Mouse (Mus musculus) large intestine, adult 2 months (tissue): ENCODE measurements around the gene Elf2. TPM values are rescaled to one million over a fixed set of nuclear protein-coding genes. Genes with fewer than 3 reads are reported as not detected.
"Not testable (repeated sequence)": the region's sequence is repeated elsewhere in the genome, so short reads cannot be mapped to it uniquely, and the experiment has no call there.

Source experiments
- DNase-seq: peaks from one replicate; pipeline ENCODE4 v3.0.0-alpha.2; 2012; ENCODE audit warnings: low read depth, low spot score
- WGBS: fragments of 180-500 bp; shearing (Covaris S2); methylation state at CpG from one replicate; pipeline ENCODE4 v1.1.7; 2018; 5-methylcytosine and 5-hydroxymethylcytosine counted together
- polyA plus RNA-seq: library from polyadenylated mRNA; depleted of rRNA; stranded (reverse); fragments of >200 nt; gene quantifications from 2 replicates; pipeline ENCODE4 v1.2.3, GENCODE M21; 2012

Gene Elf2
- polyA plus RNA-seq, 1 experiment: 19.9 TPM

GRCm38 (mm10) chr3:51361066-51361465 lies 20.6 kb upstream of the Elf2 start:
- WGBS: 38% methylated on average over 9 of the region's 9 CpGs
- DNase-seq: no peak

- DNase-seq: no peak
- 70% methylated on average over 14 of the region's 14 CpGs for WGBS
Measured at GRCm38 (mm10) chr3:51359558-51360307, 19.3 kb upstream of the Elf2 start.

- WGBS: 2% methylated on average over 50 of the region's 50 CpGs
- DNase-seq: no peak
Measured at GRCm38 (mm10) chr3:51358660-51359557, 18.4 kb upstream of the Elf2 start.

- 3% methylated on average over 15 of the region's 15 CpGs for WGBS
- no peak for DNase-seq
Measured at GRCm38 (mm10) chr3:51358181-51358580, 17.7 kb upstream of the Elf2 start.

- 26% methylated on average over 14 of the region's 14 CpGs for WGBS
- no peak for DNase-seq
Measured at GRCm38 (mm10) chr3:51357624-51358023, 17.2 kb upstream of the Elf2 start.

GRCm38 (mm10) chr3:51357078-51357477 lies 16.6 kb upstream of the Elf2 start:
- no peak for DNase-seq
- WGBS: 25% methylated on average over 5 of the region's 5 CpGs

- DNase-seq: not testable (repeated sequence)
- WGBS: 89% methylated on average over 6 of the region's 6 CpGs
Measured at GRCm38 (mm10) chr3:51354956-51355355, 14.5 kb upstream of the Elf2 start.

- DNase-seq: no peak
- 69% methylated on average over 3 of the region's 3 CpGs for WGBS
Measured at GRCm38 (mm10) chr3:51354034-51354427, 13.6 kb upstream of the Elf2 start.

- no peak for DNase-seq
- 73% methylated on average over 4 of the region's 4 CpGs for WGBS
Measured at GRCm38 (mm10) chr3:51353325-51354033, 13.0 kb upstream of the Elf2 start.

GRCm38 (mm10) chr3:51350806-51351205 lies 10.3 kb upstream of the Elf2 start:
- WGBS: 72% methylated on average over 3 of the region's 3 CpGs
- DNase-seq: no peak

GRCm38 (mm10) chr3:51348646-51349238 lies 8.3 kb upstream of the Elf2 start:
- WGBS: 77% methylated on average over 3 of the region's 3 CpGs
- no peak for DNase-seq

GRCm38 (mm10) chr3:51345017-51345416 lies 4.6 kb upstream of the Elf2 start:
- WGBS: 94% methylated on average over 2 of the region's 2 CpGs
- not testable (repeated sequence) for DNase-seq

GRCm38 (mm10) chr3:51344182-51344581 lies 3.7 kb upstream of the Elf2 start:
- not testable (repeated sequence) for DNase-seq
- WGBS: 97% methylated on average over 6 of the region's 6 CpGs

GRCm38 (mm10) chr3:51343260-51343659 lies 2.8 kb upstream of the Elf2 start:
- 79% methylated on average over 4 of the region's 4 CpGs for WGBS

GRCm38 (mm10) chr3:51342152-51342551 lies 1.7 kb upstream of the Elf2 start:
- 7% methylated on average over 9 of the region's 9 CpGs for WGBS
- DNase-seq: no peak

More at GRCm38 (mm10) chr3:51343260-51343659, 2.8 kb upstream of the Elf2 start:
- no peak for DNase-seq

GRCm38 (mm10) chr3:51341268-51342081 lies 1.0 kb upstream of the Elf2 start:
- 1% methylated on average over 86 of the region's 86 CpGs for WGBS
- DNase-seq: no peak

- no peak for DNase-seq
- WGBS: under 1% methylated on average over 93 of the region's 113 CpGs
Measured at GRCm38 (mm10) chr3:51339734-51340551, 520 bp downstream of the Elf2 start.

- no peak for DNase-seq
- 1% methylated on average over 9 of the region's 9 CpGs for WGBS
Measured at GRCm38 (mm10) chr3:51339378-51339733, 1.1 kb downstream of the Elf2 start.
